Mouse (Mus musculus) mesoderm, embryonic 11.5 days (tissue): ENCODE results near the gene Snx10.
"Not testable (repeated sequence)": the region's sequence is repeated elsewhere in the genome, so short reads cannot be mapped to it uniquely, and the experiment has no call there.

Source experiments
- DNase-seq: peaks from one replicate; pipeline ENCODE4 v3.0.0-alpha.2; 2012; ENCODE audit warnings: low read depth, low spot score

The Snx10 gene

GRCm38 (mm10) chr6:51523807-51524320 is at the start of gene Snx10:
Snx10 (plus strand) TSS chr6:51523901.
- DNase-seq = peak; percentile 59

- no peak for DNase-seq
These were observed 44.5 kb upstream of the Snx10 start for GRCm38 (mm10) chr6:51479136-51479731.

DNA sequence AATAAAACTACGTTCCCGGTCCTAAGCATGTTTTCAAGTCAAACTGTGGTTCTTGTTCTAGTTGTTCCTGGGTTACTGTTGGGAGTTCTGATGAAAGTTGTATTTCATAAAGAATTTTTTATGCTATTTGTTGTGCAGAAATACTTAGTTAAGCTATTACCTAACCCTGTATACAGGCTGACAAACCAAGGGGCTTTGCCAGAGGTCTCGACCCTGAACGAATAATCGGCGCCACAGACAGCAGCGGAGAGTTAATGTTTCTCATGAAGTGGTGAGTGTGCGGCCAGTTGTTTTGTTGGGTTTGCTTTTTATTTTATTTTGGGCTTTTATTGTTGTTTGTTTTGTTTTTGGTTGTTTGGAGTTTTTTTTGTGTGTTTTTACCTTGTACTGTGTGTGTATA is 42.2 kb upstream of the Snx10 start:
- DNase-seq = no peak

- no peak for DNase-seq
These were observed 39.8 kb upstream of the Snx10 start for GRCm38 (mm10) chr6:51483861-51484260.

- DNase-seq = not testable (repeated sequence)
These were observed 39.1 kb upstream of the Snx10 start for GRCm38 (mm10) chr6:51484556-51484955.

DNA sequence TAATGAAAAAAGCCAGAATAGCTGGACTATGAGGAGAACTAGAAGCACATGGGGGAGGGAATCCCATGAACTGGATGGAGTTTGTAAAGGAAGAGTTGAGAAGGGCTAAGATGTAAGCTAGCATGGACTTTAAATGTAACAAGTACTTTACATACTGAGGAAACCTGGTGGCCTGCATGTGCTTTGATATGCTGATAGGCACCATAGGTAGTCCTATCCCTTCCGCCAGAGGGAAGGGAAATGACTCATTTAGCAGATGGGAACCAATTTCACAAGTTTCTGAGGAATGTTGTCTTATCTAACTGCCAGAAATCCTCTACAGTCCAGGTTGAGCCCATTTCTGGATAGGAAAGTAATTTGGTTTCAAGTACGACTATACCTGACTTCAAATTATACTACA is 38.1 kb upstream of the Snx10 start:
- DNase-seq = no peak

GRCm38 (mm10) chr6:51486076-51486710 is 37.5 kb upstream of the Snx10 start:
- no peak for DNase-seq

DNA sequence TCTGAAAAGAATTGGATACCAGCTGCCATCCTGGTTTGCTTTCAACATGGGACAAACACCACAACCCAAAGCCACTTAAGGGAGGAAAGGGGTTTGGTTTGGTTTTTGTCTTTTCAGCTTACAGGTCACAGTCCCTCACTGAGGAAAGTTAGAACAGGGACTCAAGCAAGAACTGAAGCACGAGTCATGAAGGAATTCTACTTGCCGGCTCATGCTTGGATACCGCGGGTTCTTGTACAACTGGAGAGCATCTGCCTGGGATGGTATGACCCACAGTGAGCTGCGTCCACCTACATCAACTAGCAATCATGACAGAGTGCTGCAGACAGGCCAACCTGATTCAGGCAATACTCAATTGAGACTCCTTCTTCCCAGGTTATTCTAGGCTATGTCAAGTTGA is 37.0 kb upstream of the Snx10 start:
- DNase-seq = no peak

GRCm38 (mm10) chr6:51489787-51490186 is 33.9 kb upstream of the Snx10 start:
- no peak for DNase-seq

DNA sequence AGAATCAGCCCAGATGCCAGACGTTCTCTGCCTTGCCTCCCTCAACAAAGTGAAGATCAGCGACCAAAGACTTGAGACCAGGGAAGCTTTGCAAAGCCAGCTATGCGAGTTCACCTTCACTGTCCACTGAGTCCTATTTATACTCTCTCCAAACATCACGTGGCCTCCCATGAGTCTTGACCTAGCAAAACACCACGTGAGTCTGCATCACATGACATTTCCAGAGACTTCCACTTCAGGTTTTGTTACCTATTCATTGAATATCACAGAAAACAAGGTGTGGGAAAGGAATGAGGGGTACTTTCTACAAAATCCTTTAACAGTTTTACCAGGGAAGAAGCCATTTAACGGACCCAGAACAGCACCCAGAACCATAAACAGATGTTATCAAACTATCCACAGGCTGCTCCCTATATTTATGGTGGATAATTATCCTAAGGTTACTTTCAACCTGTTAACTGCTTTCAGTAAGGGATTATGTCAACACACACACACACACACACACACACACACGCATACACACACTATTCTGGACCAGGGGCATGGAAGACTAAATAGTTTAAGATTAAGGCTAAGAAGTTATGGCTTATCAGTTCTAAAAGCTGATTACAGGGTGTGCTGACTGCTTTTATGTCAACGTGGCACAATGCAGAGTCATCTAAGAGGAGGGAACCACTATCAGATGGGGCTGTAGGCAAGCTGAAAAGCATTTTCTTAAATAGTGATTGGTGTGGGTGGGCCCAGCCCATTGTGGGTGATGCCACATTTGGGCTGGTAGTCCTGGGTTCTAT is 26.2 kb upstream of the Snx10 start:
- no peak for DNase-seq

- no peak for DNase-seq
These were observed 18.0 kb upstream of the Snx10 start for GRCm38 (mm10) chr6:51505671-51506070.

DNA sequence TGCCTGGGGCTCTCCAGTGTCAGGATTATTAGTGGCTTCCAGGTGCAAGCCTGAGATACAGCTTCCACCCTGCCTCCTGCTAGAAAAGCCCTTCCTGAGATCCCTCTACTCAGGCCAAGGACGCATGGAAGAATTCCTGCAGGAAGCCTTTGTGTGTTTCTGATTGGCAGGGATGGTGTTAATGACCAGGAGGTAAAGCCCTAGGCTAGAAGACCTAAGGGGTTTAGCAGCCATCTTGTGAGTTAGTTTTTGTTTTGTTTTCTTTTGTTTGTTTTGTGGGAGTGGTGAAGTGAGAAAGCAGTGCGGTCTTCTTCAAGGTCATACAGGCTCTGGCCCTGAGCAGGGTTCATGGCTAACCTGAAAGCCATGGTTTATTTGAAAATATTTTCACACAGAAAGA is 16.1 kb upstream of the Snx10 start:
- no peak for DNase-seq

DNA sequence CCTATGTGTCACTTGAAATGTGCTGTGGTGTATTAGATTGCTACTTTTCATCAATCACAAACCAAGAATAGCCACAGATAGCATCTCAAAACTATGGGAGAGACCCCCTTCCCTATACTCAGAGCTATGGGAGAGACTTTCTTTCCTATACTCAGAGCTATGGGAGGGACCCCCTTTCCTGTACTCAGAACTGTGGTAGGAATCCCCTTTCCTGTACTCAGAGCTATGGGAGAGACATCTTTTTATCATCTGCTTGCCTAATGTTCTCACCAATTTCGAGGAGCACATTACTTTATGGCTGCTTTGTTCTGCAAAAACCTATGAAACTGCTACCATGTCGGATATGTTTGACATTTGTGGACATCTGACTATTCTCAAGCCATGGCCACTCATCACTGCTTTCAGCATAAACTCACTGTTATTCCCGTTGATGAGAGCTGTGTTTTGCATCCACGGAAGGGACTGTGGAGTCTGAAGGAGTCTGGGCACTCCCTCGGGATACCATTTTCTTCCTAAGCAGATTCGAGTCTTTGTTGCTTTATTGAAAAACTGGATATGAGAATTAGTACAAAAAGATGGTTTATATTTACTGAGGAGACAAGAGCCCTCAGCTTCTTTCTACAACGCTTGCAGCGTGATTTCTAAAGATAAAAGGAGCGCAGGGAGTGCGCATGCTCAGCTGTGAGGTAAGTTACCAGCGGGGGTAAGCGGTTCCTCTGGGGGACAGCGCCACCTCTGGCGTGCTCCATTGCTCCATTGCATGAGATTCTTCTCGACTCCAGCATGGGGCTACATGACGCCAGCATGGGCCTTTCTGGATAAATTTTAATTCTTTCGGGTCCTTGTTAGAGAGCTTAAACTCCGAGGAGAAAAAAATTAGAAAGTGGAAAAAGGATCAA is 14.7 kb upstream of the Snx10 start:
- peak; percentile 83 for DNase-seq

GRCm38 (mm10) chr6:51510094-51510493 is 13.6 kb upstream of the Snx10 start:
- peak; percentile 56 for DNase-seq

GRCm38 (mm10) chr6:51510946-51511345 is 12.8 kb upstream of the Snx10 start:
- no peak for DNase-seq

DNA sequence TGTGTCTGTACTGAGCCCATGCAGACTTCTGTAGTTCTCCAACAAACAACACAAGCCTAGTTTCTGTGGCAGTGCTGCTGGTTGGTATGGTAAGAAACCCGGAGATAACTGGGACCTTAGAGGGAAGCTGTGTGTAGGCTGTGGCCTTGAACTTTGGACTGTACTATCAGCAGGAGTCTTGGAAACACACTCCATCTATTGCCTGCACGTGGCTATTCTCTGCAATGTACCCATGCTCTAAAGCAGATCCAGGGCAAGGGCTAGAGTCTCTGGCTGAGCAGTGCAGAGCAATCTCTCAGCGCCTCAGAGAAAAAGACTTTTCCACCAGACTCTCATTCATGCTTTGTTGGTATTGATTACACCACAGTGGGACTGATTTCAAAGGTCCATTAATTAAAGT is 10.0 kb upstream of the Snx10 start:
- DNase-seq = no peak

- no peak for DNase-seq
These were observed 8.8 kb upstream of the Snx10 start for GRCm38 (mm10) chr6:51514860-51515259.

- DNase-seq = no peak
These were observed 391 bp upstream of the Snx10 start for GRCm38 (mm10) chr6:51523310-51523709.

DNA sequence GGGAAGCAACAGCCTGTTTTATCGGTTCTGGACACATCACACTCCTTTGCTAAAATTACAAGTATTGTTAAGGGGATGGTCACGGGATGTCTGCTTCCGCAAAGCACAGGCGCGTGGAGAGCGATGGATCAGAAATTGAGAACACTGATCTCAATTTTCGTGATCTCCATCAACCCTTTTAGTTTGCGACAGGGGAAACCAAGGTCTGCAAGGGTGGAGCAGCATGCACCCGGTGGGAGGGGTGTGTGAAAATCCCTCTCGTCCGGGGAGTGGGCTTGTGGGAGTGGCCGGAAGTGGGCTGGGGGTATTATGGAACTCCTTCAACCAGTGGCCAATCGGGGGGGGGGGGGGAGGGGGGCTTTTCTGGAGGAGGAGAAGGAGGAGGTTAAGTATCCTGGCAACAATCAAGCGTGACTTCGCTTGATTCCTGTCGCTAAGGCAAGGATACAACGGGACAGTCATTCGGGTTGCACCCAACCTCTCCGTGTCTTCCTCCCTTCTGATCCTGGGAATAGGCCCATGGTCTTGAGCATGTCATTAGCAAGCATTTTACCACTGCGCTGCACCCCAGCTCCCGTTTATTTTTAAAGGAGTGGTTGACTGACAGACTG is 725 bp downstream of the Snx10 start:
- DNase-seq = peak; percentile 83

- DNase-seq = no peak
These were observed 1.3 kb downstream of the Snx10 start for GRCm38 (mm10) chr6:51525001-51525400.

- peak; percentile 56 for DNase-seq
These were observed 5.8 kb downstream of the Snx10 start for GRCm38 (mm10) chr6:51529457-51529856.
